Mouse (Mus musculus): ENCODE data around the gene Nfatc2. TPM values are rescaled to one million over a fixed set of nuclear protein-coding genes. Genes with fewer than 3 reads are reported as not detected.

Nfatc2 gene
- polyA plus RNA-seq, 1 experiment from 2014 or later, result 2.0 TPM

DNA sequence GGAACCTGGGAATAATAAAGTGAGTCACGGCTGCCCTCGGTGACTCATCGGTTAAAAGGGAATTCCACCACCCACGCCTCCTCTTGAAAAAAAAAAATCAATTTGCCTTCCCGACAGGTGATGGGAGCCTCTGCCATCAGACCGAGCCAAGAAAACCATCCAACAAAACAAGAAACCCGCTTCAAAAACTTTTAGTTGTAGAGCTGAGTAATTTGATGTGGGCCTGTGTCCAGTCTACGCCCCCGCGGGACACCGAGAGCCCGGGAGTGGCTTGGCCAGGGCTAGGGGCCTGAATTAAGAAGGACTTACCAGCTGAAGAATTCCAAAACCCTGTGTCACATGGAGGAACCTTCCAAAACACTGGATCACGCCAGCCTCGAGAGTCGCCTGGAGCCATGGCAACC, 83.2 kb downstream of the Nfatc2 start:
- H3K9me3 ChIP-seq, result no peaks in the 10 kb centered on the region
- DNase-seq (ENCODE audit: low spot score), result no peak
- H3K36me3 ChIP-seq, result no peaks in the 10 kb centered on the region
- H3K27me3 ChIP-seq (ENCODE audit: insufficient read depth, poor library complexity, severe bottlenecking), result peaks cover 58% of the 10 kb centered on the region
- no peak overlapping the region for H3K4me3 ChIP-seq
- no peak overlapping the region for H3K27ac ChIP-seq
- peaks cover 38% of the 10 kb centered on the region for H3K4me1 ChIP-seq
- 82% methylated on average over 15 of the region's 15 CpGs for WGBS

DNA sequence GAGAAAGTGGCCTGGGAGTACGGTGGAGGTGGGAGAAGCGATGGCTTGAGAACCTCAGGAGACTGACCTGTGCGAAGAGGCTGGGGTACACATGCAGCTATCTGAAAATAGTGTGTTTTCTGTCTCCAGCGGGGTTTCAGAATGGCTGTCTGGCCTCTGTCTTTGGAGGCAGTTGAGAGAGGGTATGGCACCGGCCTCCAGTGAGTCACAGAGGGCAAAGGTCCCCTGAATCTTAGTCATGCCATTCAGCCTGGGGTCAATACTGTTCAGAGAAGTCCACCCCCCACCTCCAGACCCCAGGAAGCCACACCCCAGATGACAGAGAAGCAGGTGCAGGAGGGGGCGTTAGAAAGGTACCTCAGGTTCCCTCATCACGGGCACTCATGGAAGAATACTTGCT, 83.7 kb downstream of the Nfatc2 start:
- Histone ChIP-seq H3K27me3 (ENCODE audit: insufficient read depth, poor library complexity, severe bottlenecking) (peaks cover 58% of the 10 kb centered on the region), H3K27ac (no peak overlapping the region), H3K9me3 (no peaks in the 10 kb centered on the region), H3K4me3 (no peak overlapping the region), H3K4me1 (peaks cover 34% of the 10 kb centered on the region), H3K36me3 (no peaks in the 10 kb centered on the region)
- WGBS, result 89% methylated on average over 7 of the region's 7 CpGs
- no peak for DNase-seq (ENCODE audit: low spot score)

DNA sequence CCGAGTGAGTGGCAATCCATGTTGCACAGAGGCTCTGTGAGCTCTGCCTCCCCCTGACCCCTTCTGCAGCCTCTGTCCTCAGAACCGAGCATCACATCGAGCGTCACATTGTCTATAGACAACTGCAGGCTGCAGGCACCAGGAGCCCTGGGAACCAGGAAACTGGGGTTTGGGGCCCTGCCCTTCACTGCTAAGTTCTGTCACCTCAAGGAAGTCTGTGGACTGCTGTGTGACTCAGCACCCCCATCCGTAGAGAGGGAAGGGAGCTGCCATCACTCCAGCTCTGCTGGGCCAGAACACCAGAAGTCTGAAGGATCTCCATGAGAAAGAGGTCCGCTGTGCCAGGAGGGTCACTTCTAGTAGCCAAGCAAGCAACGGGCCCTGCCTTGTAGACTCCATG, 84.7 kb downstream of the Nfatc2 start:
- WGBS, result 77% methylated on average over 7 of the region's 7 CpGs
- Histone ChIP-seq H3K27me3 (ENCODE audit: insufficient read depth, poor library complexity, severe bottlenecking) (peaks cover 52% of the 10 kb centered on the region), H3K36me3 (no peaks in the 10 kb centered on the region), H3K27ac (no peak overlapping the region), H3K4me1 (peaks cover 24% of the 10 kb centered on the region), H3K4me3 (no peak overlapping the region), H3K9me3 (no peaks in the 10 kb centered on the region)
- no peak for DNase-seq (ENCODE audit: low spot score)

DNA sequence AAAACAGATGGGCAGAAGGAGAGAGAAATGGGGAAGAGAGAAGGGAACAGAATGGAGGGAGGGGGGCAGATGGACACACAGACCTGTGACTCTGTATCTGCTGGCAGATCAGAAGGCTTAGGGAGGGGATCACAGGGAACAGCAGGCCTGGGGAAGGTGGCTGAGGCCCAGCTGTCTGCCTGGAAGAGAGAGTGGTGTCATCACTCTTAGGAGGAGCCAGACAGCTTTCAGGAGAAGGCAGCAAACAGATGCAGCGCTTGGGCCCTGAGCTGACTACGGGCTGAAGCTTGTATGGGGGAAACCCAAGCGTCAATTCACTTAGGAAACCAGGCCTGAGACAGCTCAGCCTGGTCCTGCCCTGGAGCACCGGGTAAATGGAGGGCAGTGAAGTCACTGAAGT, 86.0 kb downstream of the Nfatc2 start:
- WGBS, result 60% methylated on average over 4 of the region's 4 CpGs
- no peak overlapping the region for H3K4me3 ChIP-seq
- H3K9me3 ChIP-seq, result no peaks in the 10 kb centered on the region
- H3K36me3 ChIP-seq, result no peaks in the 10 kb centered on the region; the same call in 1 of the 2 replicates
- DNase-seq (ENCODE audit: low spot score), result no peak
- H3K27ac ChIP-seq, result no peak overlapping the region
- H3K4me1 ChIP-seq, result peaks cover 15% of the 10 kb centered on the region
- peaks cover 48% of the 10 kb centered on the region for H3K27me3 ChIP-seq (ENCODE audit: insufficient read depth, poor library complexity, severe bottlenecking)

GRCm38 (mm10) chr2:168514131-168514530, 87.3 kb downstream of the Nfatc2 start:
- Histone ChIP-seq H3K4me1 (peaks cover 6% of the 10 kb centered on the region; the same call in 1 of the 2 replicates), H3K27me3 (ENCODE audit: insufficient read depth, poor library complexity, severe bottlenecking) (peaks cover 49% of the 10 kb centered on the region), H3K9me3 (no peaks in the 10 kb centered on the region), H3K36me3 (no peaks in the 10 kb centered on the region; the same call in 1 of the 2 replicates), H3K4me3 (no peak overlapping the region), H3K27ac (no peak overlapping the region)
- WGBS, result 71% methylated on average over 5 of the region's 5 CpGs
- no peak for DNase-seq (ENCODE audit: low spot score)

DNA sequence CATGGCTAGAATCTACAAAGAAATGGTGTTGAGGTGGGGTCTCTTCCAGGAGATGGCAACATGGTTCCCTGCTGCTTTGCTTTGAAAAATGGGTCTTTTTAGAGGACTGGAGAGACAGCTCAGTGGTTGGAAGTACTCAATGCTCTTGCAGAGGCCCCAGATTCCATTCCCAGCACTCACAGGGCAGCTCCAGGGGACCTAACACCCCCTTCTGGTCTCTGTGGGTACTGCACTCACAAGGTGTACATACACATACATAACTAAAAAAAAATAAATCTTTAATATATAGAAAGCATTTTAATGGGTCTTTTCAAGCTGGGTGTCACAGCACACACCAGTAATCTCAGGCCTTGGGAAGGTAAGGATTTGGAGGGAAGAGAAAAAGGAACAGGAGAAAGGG, 89.9 kb downstream of the Nfatc2 start:
- Histone ChIP-seq H3K27me3 (ENCODE audit: insufficient read depth, poor library complexity, severe bottlenecking) (peaks cover 34% of the 10 kb centered on the region), H3K27ac (no peak overlapping the region)

GRCm38 (mm10) chr2:168508469-168509198, 92.8 kb downstream of the Nfatc2 start:
- WGBS, result 83% methylated on average over 13 of the region's 13 CpGs
- H3K9me3 ChIP-seq, result no peaks in the 10 kb centered on the region
- no peak for DNase-seq (ENCODE audit: low spot score)
- no peaks in the 10 kb centered on the region for H3K4me1 ChIP-seq
- no peak overlapping the region for H3K27ac ChIP-seq
- peaks cover 43% of the 10 kb centered on the region for H3K27me3 ChIP-seq (ENCODE audit: insufficient read depth, poor library complexity, severe bottlenecking)
- H3K36me3 ChIP-seq, result no peaks in the 10 kb centered on the region; the same call in 1 of the 2 replicates
- no peak overlapping the region for H3K4me3 ChIP-seq

More for the DNA sequence above, 89.9 kb downstream of the Nfatc2 start:
- no peak for DNase-seq (ENCODE audit: low spot score)
- Histone ChIP-seq H3K4me3 (no peak overlapping the region), H3K36me3 (no peaks in the 10 kb centered on the region; the same call in 1 of the 2 replicates), H3K4me1 (0 out of 2 replicates have a peak, but pooled peaks cover 3% of the 10 kb centered on the region), H3K9me3 (no peaks in the 10 kb centered on the region)

DNA sequence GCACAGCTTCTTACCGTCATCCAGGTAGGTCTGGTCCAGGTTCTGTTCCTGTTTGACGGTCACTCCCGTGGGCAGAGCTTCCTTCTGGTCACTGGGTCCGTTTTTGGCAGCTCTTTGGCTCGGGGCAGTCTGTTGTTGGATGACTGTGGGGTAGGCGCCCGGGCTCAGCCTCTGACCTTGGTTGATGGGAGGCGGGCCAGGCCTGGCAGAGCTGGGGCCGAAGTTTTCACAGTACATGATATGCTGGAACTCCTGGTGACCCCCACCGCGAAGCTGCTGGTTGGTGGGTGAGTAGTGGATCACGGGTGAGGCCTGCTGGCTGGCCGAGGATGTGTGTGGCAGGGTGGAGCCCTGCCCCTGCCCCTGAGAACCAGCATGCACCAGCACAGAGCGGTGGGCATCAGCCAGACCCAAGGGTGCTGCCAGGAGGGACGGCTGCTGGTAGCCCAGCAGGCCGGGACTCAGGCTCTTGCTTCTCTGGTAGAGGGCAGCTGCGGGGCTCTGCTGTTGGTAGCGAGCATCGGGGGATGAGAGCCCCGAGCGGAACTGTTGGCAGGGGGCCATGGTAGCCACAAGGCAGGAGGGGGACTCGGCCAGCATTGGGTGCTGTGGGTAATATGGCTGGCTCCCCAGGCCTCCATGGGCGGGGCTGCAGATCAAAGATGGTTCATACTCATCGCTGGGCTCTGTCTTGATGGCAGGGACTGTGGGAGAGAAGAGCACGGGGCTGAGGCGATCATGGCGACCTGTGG, 96.8 kb downstream of the Nfatc2 start:
- H3K27me3 ChIP-seq (ENCODE audit: insufficient read depth, poor library complexity, severe bottlenecking), result peaks cover 57% of the 10 kb centered on the region
- no peaks in the 10 kb centered on the region; the same call in 1 of the 2 replicates for H3K36me3 ChIP-seq
- no peak for DNase-seq (ENCODE audit: low spot score)
- no peaks in the 10 kb centered on the region for H3K9me3 ChIP-seq
- no peak overlapping the region for H3K27ac ChIP-seq
- 84% methylated on average over 27 of the region's 27 CpGs for WGBS
- H3K4me1 ChIP-seq, result no peaks in the 10 kb centered on the region
- H3K4me3 ChIP-seq, result no peak overlapping the region

GRCm38 (mm10) chr2:168503735-168504134, 97.7 kb downstream of the Nfatc2 start:
- Histone ChIP-seq H3K4me1 (no peaks in the 10 kb centered on the region), H3K27ac (no peak overlapping the region), H3K4me3 (no peak overlapping the region), H3K27me3 (ENCODE audit: insufficient read depth, poor library complexity, severe bottlenecking) (peaks cover 63% of the 10 kb centered on the region), H3K36me3 (no peaks in the 10 kb centered on the region; the same call in 1 of the 2 replicates), H3K9me3 (no peaks in the 10 kb centered on the region)
- WGBS, result 72% methylated on average over 6 of the region's 6 CpGs
- DNase-seq (ENCODE audit: low spot score), result no peak

DNA sequence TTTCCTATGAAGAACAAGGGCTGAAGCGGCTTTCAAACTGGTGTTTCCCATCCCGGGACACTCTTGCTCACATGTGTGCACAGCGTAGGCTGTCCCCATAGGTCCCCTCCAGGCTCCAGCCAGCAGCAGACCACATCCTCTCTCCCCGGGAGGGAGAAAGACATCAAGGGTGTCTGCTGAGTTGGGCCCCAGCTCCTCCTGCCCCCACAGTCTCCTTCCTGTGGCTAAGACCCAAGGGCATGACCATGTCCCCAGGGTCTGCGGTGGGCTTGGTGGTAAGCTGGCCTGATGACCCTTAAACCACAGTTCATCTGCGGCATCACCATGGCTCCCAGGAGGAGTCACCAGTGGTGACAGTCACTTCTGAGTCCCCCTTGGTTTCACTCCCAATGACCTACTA, 100.7 kb downstream of the Nfatc2 start:
- no peak overlapping the region for H3K27ac ChIP-seq
- H3K4me1 ChIP-seq, result no peaks in the 10 kb centered on the region
- peaks cover 71% of the 10 kb centered on the region for H3K27me3 ChIP-seq (ENCODE audit: insufficient read depth, poor library complexity, severe bottlenecking)
- no peaks in the 10 kb centered on the region; the same call in 1 of the 2 replicates for H3K36me3 ChIP-seq
- WGBS, result 84% methylated on average over 6 of the region's 6 CpGs
- DNase-seq (ENCODE audit: low spot score), result no peak
- no peak overlapping the region for H3K4me3 ChIP-seq
- H3K9me3 ChIP-seq, result no peaks in the 10 kb centered on the region

GRCm38 (mm10) chr2:168500244-168500643, 101.2 kb downstream of the Nfatc2 start:
- no peaks in the 10 kb centered on the region; the same call in 1 of the 2 replicates for H3K36me3 ChIP-seq
- DNase-seq (ENCODE audit: low spot score), result no peak
- no peaks in the 10 kb centered on the region for H3K4me1 ChIP-seq
- H3K9me3 ChIP-seq, result no peaks in the 10 kb centered on the region
- no peak overlapping the region for H3K4me3 ChIP-seq
- peaks cover 66% of the 10 kb centered on the region for H3K27me3 ChIP-seq (ENCODE audit: insufficient read depth, poor library complexity, severe bottlenecking)
- no peak overlapping the region for H3K27ac ChIP-seq
- WGBS, result 78% methylated on average over 6 of the region's 6 CpGs

DNA sequence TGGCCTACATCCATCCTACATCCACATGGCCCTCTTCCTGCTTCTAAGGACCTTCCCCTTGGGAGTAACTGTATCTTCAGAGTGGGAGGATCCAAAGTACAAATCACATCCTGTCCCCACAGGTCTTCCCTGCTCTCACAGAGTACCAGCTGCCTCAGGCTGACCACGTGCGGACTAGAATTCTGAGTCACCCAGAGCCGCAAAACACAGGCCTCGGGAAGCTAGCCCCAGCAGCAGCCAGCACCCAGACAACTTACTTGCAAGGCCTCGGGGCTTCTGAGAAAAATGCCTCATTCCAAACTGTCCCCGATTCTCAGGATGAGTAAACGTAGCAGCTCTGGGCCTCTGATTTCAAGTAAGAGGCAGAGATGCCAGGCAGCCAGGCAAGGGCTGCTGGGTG, 109.7 kb downstream of the Nfatc2 start:
- Histone ChIP-seq H3K27ac (no peak overlapping the region), H3K9me3 (no peaks in the 10 kb centered on the region), H3K4me1 (no peaks in the 10 kb centered on the region), H3K27me3 (ENCODE audit: insufficient read depth, poor library complexity, severe bottlenecking) (peaks cover 37% of the 10 kb centered on the region), H3K36me3 (0 out of 2 replicates have a peak, but pooled peaks cover 13% of the 10 kb centered on the region), H3K4me3 (no peak overlapping the region)
- DNase-seq (ENCODE audit: low spot score), result no peak
- 66% methylated on average over 7 of the region's 7 CpGs for WGBS

GRCm38 (mm10) chr2:168489953-168490352, 111.5 kb downstream of the Nfatc2 start:
- Histone ChIP-seq H3K27me3 (ENCODE audit: insufficient read depth, poor library complexity, severe bottlenecking) (peaks cover 48% of the 10 kb centered on the region), H3K4me3 (no peak overlapping the region), H3K4me1 (no peaks in the 10 kb centered on the region; the same call in 1 of the 2 replicates), H3K36me3 (0 out of 2 replicates have a peak, but pooled peaks cover 13% of the 10 kb centered on the region), H3K9me3 (no peaks in the 10 kb centered on the region), H3K27ac (no peak overlapping the region; the same call in 1 of the 2 replicates)
- WGBS, result 90% methylated on average over 13 of the region's 13 CpGs
- no peak for DNase-seq (ENCODE audit: low spot score)

All from heart, embryonic 10.5 days (tissue).